Mouse (Mus musculus) mammary gland, adult 2 months (tissue): ENCODE results near the gene Fat2. TPM values are rescaled to one million over a fixed set of nuclear protein-coding genes. Genes with fewer than 3 reads are reported as not detected.

Experiments used
- polyA plus RNA-seq: library from polyadenylated mRNA; depleted of rRNA; stranded (reverse); fragments of >200 nt; gene quantifications from 2 replicates; pipeline ENCODE4 v1.2.3, GENCODE M21; 2012; ENCODE audit warnings: low replicate concordance; rRNA removed

Gene Fat2
- polyA plus RNA-seq = 0.36 and 0.65 TPM in 2 replicates

GRCm38 (mm10) chr11:55336101-55336891 is at the start of gene Fat2:
Gene Fat2 (minus strand): TSS chr11:55336564.

GRCm38 (mm10) chr11:55204159-55204596 is 132.2 kb downstream of the Fat2 start, which contains the start of gene Slc36a1:
Gene Slc36a1 (plus strand): TSS chr11:55204350.

Other genes with a start within 250 kb of the Fat2 start
- gene Gm2a, start 238.4 kb downstream of the Fat2 start, polyA plus RNA-seq = 137 and 138 TPM in 2 replicates
- 0.43 and 0.47 TPM in 2 replicates for gene Slc36a3, start 184.9 kb downstream of the Fat2 start, polyA plus RNA-seq
- gene Slc36a2, start 151.5 kb downstream of the Fat2 start, polyA plus RNA-seq = 370 and 477 TPM in 2 replicates
- gene Slc36a1, start 132.2 kb downstream of the Fat2 start, polyA plus RNA-seq = 24.2 and 24.5 TPM in 2 replicates
- 2,918 and 3,435 TPM in 2 replicates for gene Sparc, start 86.6 kb upstream of the Fat2 start, polyA plus RNA-seq
- gene Atox1, start 124.7 kb upstream of the Fat2 start, polyA plus RNA-seq = 453 and 597 TPM in 2 replicates
- 26.4 and 29.3 TPM in 2 replicates for gene G3bp1, start 133.1 kb upstream of the Fat2 start, polyA plus RNA-seq